In genomic region chr8:10640859-10641258, GRCm38 (mm10) we compare ENCODE assay signal across 22 mouse cellular contexts.
DNase-seq lines count a peak whose midpoint lies in the region; ATAC-seq and TF ChIP-seq lines count a peak whose summit lies in the region.
"Had no signal": no experiment of that assay in that cellular context is flagged by ENCODE, and none has a peak within 500 bp of the region (broad histone marks: within the 10 kb centered on the region; RNA-seq: fewer than 3 reads in every experiment).

No protein-coding gene starts in this region.

- peaks cover 52% of the 10 kb centered on the region for H3K4me1 ChIP-seq in heart, embryonic 10.5 days
- no peaks in the 10 kb centered on the region for H3K4me1 ChIP-seq in midbrain, embryonic 11.5 days (ENCODE audit: control insufficient read depth, insufficient read depth, low read length)
- H3K4me1 ChIP-seq in midbrain, postnatal 0 days (ENCODE audit: insufficient read depth, low read length): no peaks in the 10 kb centered on the region
- H3K4me1 ChIP-seq in liver, embryonic 12.5 days: peaks cover 27% of the 10 kb centered on the region
- peaks cover 4% of the 10 kb centered on the region; the same call in 1 of the 2 replicates for H3K4me1 ChIP-seq in forebrain, embryonic 11.5 days (replicated peaks; ENCODE audit: control insufficient read depth, insufficient read depth, low read length)
- peaks cover 9% of the 10 kb centered on the region; the same call in 1 of the 2 replicates for H3K4me1 ChIP-seq in embryonic facial prominence, embryonic 10.5 days
- H3K4me1 ChIP-seq: embryonic facial prominence, embryonic 12.5 days; megakaryocyte, embryonic 14.5 days had no signal

- no peaks in the 10 kb centered on the region for H3K36me3 ChIP-seq in heart, embryonic 10.5 days
- H3K36me3 ChIP-seq in midbrain, embryonic 11.5 days (ENCODE audit: control insufficient read depth, insufficient read depth, low read length): no peaks in the 10 kb centered on the region
- no peaks in the 10 kb centered on the region for H3K36me3 ChIP-seq in midbrain, postnatal 0 days (ENCODE audit: insufficient read depth, low read length)
- no peaks in the 10 kb centered on the region for H3K36me3 ChIP-seq in liver, embryonic 12.5 days
- H3K36me3 ChIP-seq in forebrain, embryonic 11.5 days (ENCODE audit: control insufficient read depth, insufficient read depth, low read length): no peaks in the 10 kb centered on the region
- H3K36me3 ChIP-seq in embryonic facial prominence, embryonic 10.5 days (replicated peaks): no peaks in the 10 kb centered on the region
- H3K36me3 ChIP-seq: embryonic facial prominence, embryonic 12.5 days; hindbrain, embryonic 12.5 days; kidney, embryonic 15.5 days; limb, embryonic 12.5 days had no signal

- no peak for ATAC-seq in midbrain, embryonic 11.5 days (ENCODE audit: low FRiP score)
- ATAC-seq in midbrain, postnatal 0 days (ENCODE audit: low FRiP score): no peak
- peak; percentile 90 for ATAC-seq in liver, embryonic 12.5 days
- ATAC-seq in megakaryocyte progenitor cell, adult 5-6 weeks (replicated peaks; ENCODE audit: poor library complexity): peak; percentile 81
- no peak for ATAC-seq in forebrain, embryonic 11.5 days (replicated peaks; ENCODE audit: low FRiP score)
- ATAC-seq: forebrain, embryonic 14.5 days had no signal

- H3K4me3 ChIP-seq in heart, embryonic 10.5 days: no peak overlapping the region
- no peak overlapping the region for H3K4me3 ChIP-seq in midbrain, embryonic 11.5 days (ENCODE audit: low read depth, low read length)
- no peak overlapping the region for H3K4me3 ChIP-seq in midbrain, postnatal 0 days (ENCODE audit: low read depth, low read length)
- H3K4me3 ChIP-seq in liver, embryonic 12.5 days: no peak overlapping the region
- H3K4me3 ChIP-seq in forebrain, embryonic 11.5 days (ENCODE audit: low read depth, low read length): no peak overlapping the region
- H3K4me3 ChIP-seq in embryonic facial prominence, embryonic 10.5 days: no peak overlapping the region
- H3K4me3 ChIP-seq: embryonic facial prominence, embryonic 12.5 days; erythroblast, embryonic 14.5 days; gastrocnemius, adult 2 months; hindbrain, embryonic 12.5 days; kidney, embryonic 15.5 days; limb, embryonic 12.5 days; megakaryocyte, embryonic 14.5 days had no signal

- no peak overlapping the region for H3K4me2 ChIP-seq in midbrain, embryonic 11.5 days
- H3K4me2 ChIP-seq in midbrain, postnatal 0 days (ENCODE audit: low read depth, low read length, poor library complexity, severe bottlenecking): no peak overlapping the region
- peak overlapping the region; percentile 23; the same call in 1 of the 2 replicates for H3K4me2 ChIP-seq in liver, embryonic 12.5 days
- no peak overlapping the region for H3K4me2 ChIP-seq in forebrain, embryonic 11.5 days (ENCODE audit: low read depth, low read length, severe bottlenecking)
- H3K4me2 ChIP-seq: embryonic facial prominence, embryonic 12.5 days; hindbrain, embryonic 12.5 days; kidney, embryonic 15.5 days; limb, embryonic 12.5 days; lung, embryonic 14.5 days had no signal

- H3K9me3 ChIP-seq in heart, embryonic 10.5 days: no peaks in the 10 kb centered on the region
- H3K9me3 ChIP-seq in midbrain, embryonic 11.5 days (ENCODE audit: control insufficient read depth, low read length): no peaks in the 10 kb centered on the region
- H3K9me3 ChIP-seq in midbrain, postnatal 0 days (ENCODE audit: low read length): no peaks in the 10 kb centered on the region
- no peaks in the 10 kb centered on the region for H3K9me3 ChIP-seq in liver, embryonic 12.5 days (replicated peaks)
- H3K9me3 ChIP-seq in forebrain, embryonic 11.5 days (ENCODE audit: control insufficient read depth, low read length): no peaks in the 10 kb centered on the region
- no peaks in the 10 kb centered on the region for H3K9me3 ChIP-seq in embryonic facial prominence, embryonic 10.5 days
- H3K9me3 ChIP-seq: embryonic facial prominence, embryonic 12.5 days; hindbrain, embryonic 12.5 days; kidney, embryonic 15.5 days; limb, embryonic 12.5 days; megakaryocyte, embryonic 14.5 days had no signal

- WGBS in heart, embryonic 10.5 days: 48% methylated on average over 7 of the region's 7 CpGs
- 84% methylated on average over 7 of the region's 7 CpGs for WGBS in midbrain, embryonic 11.5 days
- 82% methylated on average over 7 of the region's 7 CpGs for WGBS in midbrain, postnatal 0 days
- 27% methylated on average over 7 of the region's 7 CpGs for WGBS in liver, embryonic 12.5 days (ENCODE audit: insufficient replicate concordance)
- 90% methylated on average over 7 of the region's 7 CpGs for WGBS in forebrain, embryonic 11.5 days
- 79% methylated on average over 7 of the region's 7 CpGs for WGBS in embryonic facial prominence, embryonic 10.5 days

- H3K9ac ChIP-seq in midbrain, embryonic 11.5 days (ENCODE audit: low read length): no peak overlapping the region
- H3K9ac ChIP-seq in midbrain, postnatal 0 days (replicated peaks; ENCODE audit: low read length, poor library complexity, severe bottlenecking): no peak overlapping the region
- H3K9ac ChIP-seq in liver, embryonic 12.5 days: no peak overlapping the region
- no peak overlapping the region for H3K9ac ChIP-seq in forebrain, embryonic 11.5 days (ENCODE audit: low read length)
- H3K9ac ChIP-seq: embryonic facial prominence, embryonic 12.5 days; hindbrain, embryonic 12.5 days; kidney, embryonic 15.5 days; limb, embryonic 12.5 days; lung, embryonic 14.5 days had no signal

- intact Hi-C loops in heart, postnatal 10 days (cut with DNase I): loop anchor here (5.0 kb wide), 1 partner anchor 54 kb away; no protein-coding TSS in a partner anchor

- no peak for DNase-seq in heart, embryonic 10.5 days (ENCODE audit: low spot score)
- DNase-seq in heart, postnatal 10 days: no peak
- DNase-seq in midbrain, embryonic 11.5 days (ENCODE audit: low spot score, missing footprints): peak; percentile 14
- no peak for DNase-seq in midbrain, postnatal 0 days (ENCODE audit: low spot score)
- no peak for DNase-seq in forebrain, embryonic 11.5 days (ENCODE audit: low spot score)
- DNase-seq in embryonic facial prominence, embryonic 10.5 days (ENCODE audit: low spot score): no peak
- DNase-seq: adrenal gland, postnatal 36 days; cerebellum, adult 11 months; gastrocnemius, adult 2 months; kidney, adult 11 months; kidney, postnatal 36 days; lung, embryonic 14.5 days; thymus, postnatal 36 days had no signal

- TF ChIP-seq CTCF in midbrain, postnatal 0 days (IDR thresholded peaks at IDR 0.05): no peak

- no peaks in the 10 kb centered on the region for H3K27me3 ChIP-seq in heart, embryonic 10.5 days (ENCODE audit: insufficient read depth, poor library complexity, severe bottlenecking)
- H3K27me3 ChIP-seq in midbrain, embryonic 11.5 days (ENCODE audit: control insufficient read depth, insufficient read depth, low read length): no peaks in the 10 kb centered on the region
- H3K27me3 ChIP-seq in midbrain, postnatal 0 days (ENCODE audit: insufficient read depth, low read length): no peaks in the 10 kb centered on the region
- H3K27me3 ChIP-seq in liver, embryonic 12.5 days (replicated peaks): 0 out of 2 replicates have a peak, but pooled peaks cover 3% of the 10 kb centered on the region
- H3K27me3 ChIP-seq in forebrain, embryonic 11.5 days (ENCODE audit: control insufficient read depth, insufficient read depth, low read length): no peaks in the 10 kb centered on the region
- no peaks in the 10 kb centered on the region for H3K27me3 ChIP-seq in embryonic facial prominence, embryonic 10.5 days (replicated peaks; ENCODE audit: low read depth, poor library complexity, severe bottlenecking)
- H3K27me3 ChIP-seq: embryonic facial prominence, embryonic 12.5 days; hindbrain, embryonic 12.5 days; limb, embryonic 12.5 days had no signal

- H3K27ac ChIP-seq in heart, embryonic 10.5 days: peak overlapping the region; percentile 56; the same call in 1 of the 2 replicates
- no peak overlapping the region for H3K27ac ChIP-seq in midbrain, embryonic 11.5 days (ENCODE audit: low read depth, low read length)
- H3K27ac ChIP-seq in midbrain, postnatal 0 days (ENCODE audit: low read depth, low read length): no peak overlapping the region
- peak overlapping the region; percentile 32; the same call in 1 of the 2 replicates for H3K27ac ChIP-seq in liver, embryonic 12.5 days
- no peak overlapping the region for H3K27ac ChIP-seq in forebrain, embryonic 11.5 days (ENCODE audit: low read depth, low read length)
- H3K27ac ChIP-seq in embryonic facial prominence, embryonic 10.5 days (replicated peaks): no peak overlapping the region
- H3K27ac ChIP-seq: embryonic facial prominence, embryonic 12.5 days; gastrocnemius, adult 2 months; hindbrain, embryonic 12.5 days; kidney, embryonic 15.5 days; limb, embryonic 12.5 days had no signal

Comparison
In these comparisons a context has a peak if more than half of its experiments do, and no peak if none do; other contexts are left out.
1. H3K27ac ChIP-seq: peak in heart, embryonic 10.5 days (single experiment) and liver, embryonic 12.5 days (single experiment); none in midbrain, embryonic 11.5 days (single experiment), midbrain, postnatal 0 days (single experiment), forebrain, embryonic 11.5 days (single experiment) and embryonic facial prominence, embryonic 10.5 days (single experiment).
2. ATAC-seq: peak in liver, embryonic 12.5 days (single experiment) and megakaryocyte progenitor cell, adult 5-6 weeks (single experiment); none in midbrain, embryonic 11.5 days (single experiment), midbrain, postnatal 0 days (single experiment) and forebrain, embryonic 11.5 days (single experiment).